Mouse (Mus musculus): ENCODE results near the gene Gm7544. TPM values are rescaled to one million over a fixed set of nuclear protein-coding genes. Genes with fewer than 3 reads are reported as not detected.

Gene Gm7544
- polyA plus RNA-seq, 1 experiment from 2014 or later: not detected

DNA sequence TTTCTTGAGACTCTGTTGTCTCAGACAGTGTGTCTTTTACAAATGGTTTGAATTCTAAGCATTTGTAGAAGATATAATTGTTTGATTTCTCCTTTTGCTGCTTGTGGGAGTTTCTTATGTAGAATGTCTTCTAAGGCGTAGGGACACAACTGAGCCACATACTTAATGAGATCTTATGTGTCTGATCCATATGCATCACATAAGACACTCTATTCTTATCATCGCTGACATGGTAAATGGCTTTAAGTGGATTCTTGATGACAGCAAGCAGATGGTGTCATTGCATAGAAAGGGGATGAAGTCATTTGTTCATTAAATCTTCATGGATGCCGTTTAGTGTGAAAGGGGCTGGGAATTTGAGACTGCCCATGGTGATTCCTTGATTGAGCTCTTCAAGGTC lies 49.9 kb downstream of the Gm7544 start:
- H3K9ac ChIP-seq (replicated peaks): no peak overlapping the region

More for the DNA sequence above, 49.9 kb downstream of the Gm7544 start:
- no peak overlapping the region for H3K27ac ChIP-seq (replicated peaks)
- H3K9me3 ChIP-seq: no peaks in the 10 kb centered on the region
- WGBS: 45% methylated on average over 3 of the region's 3 CpGs
- H3K27me3 ChIP-seq: no peaks in the 10 kb centered on the region
- H3K4me1 ChIP-seq: no peaks in the 10 kb centered on the region
- H3K4me2 ChIP-seq (replicated peaks): no peak overlapping the region
- peaks cover 9% of the 10 kb centered on the region; the same call in 1 of the 2 replicates for H3K36me3 ChIP-seq
- H3K4me3 ChIP-seq: no peak overlapping the region
- peak; percentile 8; the same call in 1 of the 2 replicates for ATAC-seq (replicated peaks)

Other genes with a start within 250 kb of the Gm7544 start
- gene Mff, start 231.1 kb downstream of the Gm7544 start, polyA plus RNA-seq (2015; fragmentation: Nextera tagmentation; extraction: Ambion mirVana): 373 and 380 TPM in 2 replicates
- not detected in 2 replicates for gene Tm4sf20, start 187.6 kb downstream of the Gm7544 start, polyA plus RNA-seq (2015; fragmentation: Nextera tagmentation; extraction: Ambion mirVana)
- not detected in 2 replicates for gene Gm47791, start 184.8 kb downstream of the Gm7544 start, polyA plus RNA-seq (2015; fragmentation: Nextera tagmentation; extraction: Ambion mirVana)
- 34.6 and 36.8 TPM in 2 replicates for gene Agfg1, start 116.5 kb downstream of the Gm7544 start, polyA plus RNA-seq (2015; fragmentation: Nextera tagmentation; extraction: Ambion mirVana)
- gene A030005L19Rik, start 42.7 kb downstream of the Gm7544 start, polyA plus RNA-seq (2015; fragmentation: Nextera tagmentation; extraction: Ambion mirVana): not detected in 2 replicates
- not detected in 2 replicates for gene A030014E15Rik, start 31.1 kb downstream of the Gm7544 start, polyA plus RNA-seq (2015; fragmentation: Nextera tagmentation; extraction: Ambion mirVana)
- gene Gm6217, start 24.6 kb downstream of the Gm7544 start, polyA plus RNA-seq (2015; fragmentation: Nextera tagmentation; extraction: Ambion mirVana): not detected in 2 replicates
- gene A030003K21Rik, start 12.6 kb downstream of the Gm7544 start, polyA plus RNA-seq (2015; fragmentation: Nextera tagmentation; extraction: Ambion mirVana): not detected in 2 replicates
- gene Gm47955, start 4.3 kb upstream of the Gm7544 start, polyA plus RNA-seq (2015; fragmentation: Nextera tagmentation; extraction: Ambion mirVana): not detected in 2 replicates
- gene Gm47959, start 44.5 kb upstream of the Gm7544 start, polyA plus RNA-seq (2015; fragmentation: Nextera tagmentation; extraction: Ambion mirVana): not detected in 2 replicates
- gene Slc19a3, start 82.4 kb upstream of the Gm7544 start, polyA plus RNA-seq (2015; fragmentation: Nextera tagmentation; extraction: Ambion mirVana): 0.55 and 0.81 TPM in 2 replicates
- gene Krtap28-10, start 86.5 kb upstream of the Gm7544 start, polyA plus RNA-seq (2015; fragmentation: Nextera tagmentation; extraction: Ambion mirVana): not detected in 2 replicates
- gene Gm47969, start 88.9 kb upstream of the Gm7544 start, polyA plus RNA-seq (2015; fragmentation: Nextera tagmentation; extraction: Ambion mirVana): not detected in 2 replicates
- not detected in 2 replicates for gene A030005K14Rik, start 103.4 kb upstream of the Gm7544 start, polyA plus RNA-seq (2015; fragmentation: Nextera tagmentation; extraction: Ambion mirVana)
- not detected in 2 replicates for gene Krtap28-13, start 104.9 kb upstream of the Gm7544 start, polyA plus RNA-seq (2015; fragmentation: Nextera tagmentation; extraction: Ambion mirVana)
- not detected in 2 replicates for gene Ccl20, start 160.8 kb upstream of the Gm7544 start, polyA plus RNA-seq (2015; fragmentation: Nextera tagmentation; extraction: Ambion mirVana)
- 0.36 and 1.2 TPM in 2 replicates for gene Daw1, start 203.7 kb upstream of the Gm7544 start, polyA plus RNA-seq (2015; fragmentation: Nextera tagmentation; extraction: Ambion mirVana)

All from forebrain, embryonic 15.5 days (tissue).